Mouse (Mus musculus): ENCODE data around the gene Gab1. TPM values are rescaled to one million over a fixed set of nuclear protein-coding genes. Genes with fewer than 3 reads are reported as not detected.

Gene Gab1
- total RNA-seq, 2 experiments from 2014 or later = 17.7 to 18.5 TPM

DNA sequence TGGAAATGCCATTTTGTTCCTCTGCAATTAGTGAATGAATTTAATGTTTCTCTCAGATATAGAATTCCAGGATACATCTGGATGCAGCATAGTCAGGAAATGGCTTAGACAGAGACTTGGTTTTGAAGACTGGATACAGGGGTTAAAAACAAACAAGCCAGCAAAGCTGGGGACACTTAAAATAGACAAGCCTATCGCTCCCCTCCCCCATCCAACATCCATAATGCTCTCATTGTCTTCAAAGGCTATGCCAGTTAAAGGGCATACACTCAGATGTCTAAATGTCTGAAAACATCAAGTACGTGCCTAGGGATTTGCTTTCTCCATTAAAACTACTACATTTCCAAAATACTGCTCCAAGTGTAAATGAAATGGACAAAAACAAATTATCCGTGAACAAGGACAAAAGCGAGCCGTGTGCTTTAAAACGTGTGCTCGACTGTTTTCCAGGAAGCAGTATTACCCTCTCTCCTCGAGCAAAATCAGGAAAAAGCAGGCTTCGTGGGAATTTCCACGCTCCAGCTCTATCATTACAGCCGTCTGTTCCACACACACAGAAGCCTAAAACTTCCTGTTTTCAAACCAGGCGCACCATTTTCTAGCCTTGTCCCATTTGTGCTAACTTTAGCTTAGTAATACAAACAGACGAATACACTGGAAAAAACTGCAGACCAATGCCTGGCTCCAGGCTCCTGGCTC, 72.4 kb downstream of the Gab1 start:
- no peak for DNase-seq

DNA sequence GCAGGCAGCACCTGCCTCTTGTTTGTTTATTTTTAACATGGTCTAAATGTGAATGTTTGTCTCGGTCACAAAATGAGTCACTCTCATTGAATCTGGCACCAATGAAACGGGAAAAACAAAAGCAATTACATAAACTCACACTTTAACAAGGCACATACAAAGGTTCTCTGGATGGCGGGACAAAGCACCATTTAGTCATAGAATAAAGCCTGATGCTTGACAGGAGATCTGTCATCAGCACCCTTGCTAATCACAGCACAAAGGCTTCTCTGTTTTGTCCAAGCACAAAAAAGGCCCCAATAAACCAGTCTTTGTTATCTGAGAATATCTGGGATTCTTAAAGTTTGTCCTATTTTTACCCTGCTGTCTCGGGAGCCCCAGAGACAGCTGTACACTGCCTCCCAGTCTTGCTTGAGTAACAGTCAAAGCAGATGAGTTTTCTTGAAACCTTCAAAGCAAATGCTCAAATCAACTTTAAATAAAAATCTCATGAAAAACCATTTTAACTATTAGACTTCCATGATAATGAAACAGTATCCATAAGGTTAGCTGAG, 76.2 kb downstream of the Gab1 start:
- no peak for DNase-seq

DNA sequence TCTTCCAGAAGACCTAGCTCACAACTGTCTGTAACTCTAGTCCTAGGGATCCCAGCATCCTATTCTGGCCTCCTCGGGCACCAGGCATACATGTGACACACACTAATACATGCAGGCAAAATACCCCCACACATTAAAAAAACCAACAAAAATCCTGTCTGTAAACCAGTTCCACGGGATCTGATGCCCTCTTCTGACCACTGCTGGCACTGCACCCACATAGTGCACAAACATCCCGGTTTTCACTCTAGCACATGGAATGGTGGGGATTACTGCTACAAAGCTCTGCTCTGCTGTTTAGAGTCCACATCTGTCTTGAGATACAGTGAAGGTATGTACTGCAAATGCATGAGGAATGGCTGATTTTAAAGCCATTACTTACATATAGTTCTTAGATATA, 81.5 kb downstream of the Gab1 start:
- no peak for DNase-seq

DNA sequence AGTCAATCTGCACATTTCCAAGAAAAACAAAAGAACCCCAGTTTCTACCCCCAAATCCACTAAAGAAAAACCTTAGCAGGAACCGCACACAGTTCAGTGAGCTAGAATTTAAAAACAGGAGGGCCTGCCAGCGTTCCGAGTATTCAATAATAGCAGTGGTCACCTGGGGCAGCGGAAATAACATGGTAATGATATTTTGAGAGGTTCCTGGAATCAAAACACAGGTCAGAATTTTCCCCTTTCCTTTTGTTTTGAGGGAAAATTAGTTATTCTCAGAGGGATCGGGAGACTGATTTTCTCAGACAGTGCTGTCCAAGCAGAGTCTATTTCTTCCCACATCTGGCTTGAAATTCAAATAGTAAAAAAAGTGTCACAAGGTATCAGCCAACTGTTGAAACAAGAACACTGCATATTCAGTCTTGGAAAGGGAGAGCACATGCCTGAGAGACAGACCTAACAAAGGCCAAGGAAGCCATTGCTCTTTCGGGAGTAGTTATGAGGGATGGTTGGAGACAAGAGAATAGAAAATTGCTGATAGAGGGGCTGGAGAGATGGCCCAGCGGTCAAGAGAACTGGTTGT, 82.0 kb downstream of the Gab1 start:
- no peak for DNase-seq

DNA sequence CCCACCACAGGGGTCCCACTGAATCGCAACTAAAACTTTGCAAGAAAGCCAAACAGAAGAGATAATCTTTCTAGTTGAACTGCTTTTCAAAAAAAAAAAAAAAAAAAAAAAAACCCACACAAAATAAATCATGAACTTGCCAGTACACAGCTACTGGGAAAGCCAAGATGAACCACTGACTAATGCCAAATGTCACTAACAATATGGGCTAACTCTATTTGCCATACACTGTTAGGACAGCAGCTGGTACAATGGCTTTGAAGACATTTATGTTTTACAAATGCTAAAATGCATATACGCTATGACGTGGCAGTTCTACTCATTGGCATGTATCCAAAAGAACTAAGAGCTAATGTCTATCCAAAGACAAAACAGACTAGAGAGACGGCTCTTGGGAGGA, 84.2 kb downstream of the Gab1 start:
- DNase-seq = no peak

DNA sequence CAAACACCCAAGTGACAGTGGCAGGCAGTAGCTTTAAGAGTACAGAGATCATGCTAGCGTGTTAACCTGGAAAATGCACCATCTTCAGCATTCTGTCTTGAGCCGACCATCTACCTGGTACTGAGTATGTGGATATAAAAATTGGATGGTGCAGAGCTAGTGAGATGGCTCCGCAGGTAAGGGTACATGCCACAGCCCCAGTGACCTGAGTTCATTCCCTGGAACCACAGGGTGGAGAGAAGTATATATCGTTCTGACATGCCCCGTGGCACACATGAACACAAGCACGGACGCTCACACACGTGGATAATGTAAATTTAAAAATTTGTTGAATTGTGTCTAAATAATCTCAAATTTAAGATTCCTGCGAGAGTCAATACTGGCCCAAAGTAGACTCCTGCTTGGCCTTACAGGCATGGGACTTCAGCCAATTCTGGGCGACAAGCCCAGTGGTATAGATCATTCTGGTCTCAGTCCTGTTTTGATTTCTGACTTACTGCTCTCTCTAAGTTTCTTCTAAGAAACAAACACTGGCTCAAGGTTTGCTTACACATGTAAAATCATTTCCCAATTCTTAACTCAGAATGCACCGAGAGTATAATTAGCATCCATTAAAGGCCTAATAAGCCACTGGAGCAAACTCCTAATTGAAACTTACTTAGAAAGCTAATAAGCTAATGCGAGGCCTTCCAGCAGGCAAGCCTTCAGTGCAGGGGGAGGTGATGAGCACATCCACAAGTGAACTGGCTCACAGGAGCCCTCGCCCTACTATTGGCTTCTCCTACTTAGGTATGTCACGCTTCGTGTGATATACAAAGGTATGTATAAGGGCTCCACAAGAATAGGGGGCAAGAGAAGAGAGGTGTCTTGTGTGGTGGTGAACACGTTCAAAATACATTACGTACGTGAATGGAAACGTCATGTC, 85.5 kb downstream of the Gab1 start:
- no peak for DNase-seq

DNA sequence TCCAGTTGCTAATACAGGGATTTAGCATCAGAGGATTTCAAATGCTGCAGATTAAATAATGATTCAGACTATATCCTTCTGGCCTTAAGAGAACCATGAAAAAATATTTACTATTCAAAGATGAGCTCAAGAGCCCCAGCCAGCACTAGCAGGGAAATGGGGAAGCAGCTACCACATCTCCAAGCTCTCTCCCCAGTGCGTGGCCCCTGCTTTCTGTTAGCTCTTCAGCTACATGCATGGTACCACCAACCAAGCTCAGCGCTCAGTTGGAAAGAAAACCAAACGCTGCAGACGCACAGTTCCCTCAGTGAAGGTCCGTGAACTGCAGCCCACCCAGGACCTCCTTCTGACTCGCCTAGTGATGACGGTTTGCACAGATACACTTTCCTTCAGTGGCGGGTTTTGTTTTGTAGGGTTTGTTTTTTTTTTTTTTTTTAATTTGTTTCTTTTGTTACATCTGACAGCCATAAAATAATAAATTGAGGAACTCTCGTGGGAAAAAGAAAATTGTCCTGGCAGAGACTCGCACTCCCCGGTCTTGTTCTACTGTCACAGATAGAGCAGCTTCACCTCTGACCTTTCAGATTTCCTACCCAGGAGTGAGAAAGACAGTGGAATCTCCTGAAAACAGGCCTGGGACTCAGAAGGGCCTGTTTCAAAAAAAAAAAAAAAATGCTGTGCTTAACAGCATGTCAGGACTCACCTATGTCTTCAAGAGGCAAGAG, 86.4 kb downstream of the Gab1 start:
- DNase-seq = no peak

DNA sequence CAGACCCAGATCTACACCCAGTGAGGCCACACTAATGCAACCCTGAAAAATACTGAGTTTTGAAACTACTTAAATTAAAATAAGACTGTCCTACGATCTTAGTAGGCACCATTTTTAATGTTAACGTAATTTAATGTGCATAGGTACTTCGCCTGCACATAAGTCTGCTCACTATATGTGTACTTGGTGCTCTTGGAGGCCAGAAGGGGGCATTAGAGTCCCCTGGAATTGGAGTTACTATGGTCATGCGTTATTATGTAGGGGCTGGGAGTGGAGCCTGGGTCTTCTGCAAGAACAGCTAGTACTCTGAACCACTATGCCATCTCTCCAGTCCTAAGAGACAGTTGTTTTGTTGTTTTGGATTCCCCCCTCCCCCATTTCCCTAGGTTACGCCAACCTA, 88.1 kb downstream of the Gab1 start:
- no peak for DNase-seq

DNA sequence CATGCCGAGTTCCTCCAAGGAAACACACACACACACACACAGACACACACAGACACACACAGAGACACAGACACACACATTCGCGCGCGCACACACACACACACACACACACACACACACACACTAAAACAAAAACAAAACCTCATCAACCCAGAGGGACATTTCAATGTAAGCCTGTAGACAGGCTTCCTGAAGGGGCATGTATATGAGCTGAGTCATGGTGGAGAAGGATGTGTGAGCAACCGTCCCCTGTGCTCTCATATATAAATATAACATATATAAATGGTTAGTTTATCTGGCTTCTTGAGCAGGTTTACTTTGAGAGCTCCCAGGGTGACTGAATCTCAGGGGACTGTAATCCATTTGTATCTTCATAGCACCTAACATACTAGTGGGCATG, 91.0 kb downstream of the Gab1 start:
- DNase-seq = no peak

DNA sequence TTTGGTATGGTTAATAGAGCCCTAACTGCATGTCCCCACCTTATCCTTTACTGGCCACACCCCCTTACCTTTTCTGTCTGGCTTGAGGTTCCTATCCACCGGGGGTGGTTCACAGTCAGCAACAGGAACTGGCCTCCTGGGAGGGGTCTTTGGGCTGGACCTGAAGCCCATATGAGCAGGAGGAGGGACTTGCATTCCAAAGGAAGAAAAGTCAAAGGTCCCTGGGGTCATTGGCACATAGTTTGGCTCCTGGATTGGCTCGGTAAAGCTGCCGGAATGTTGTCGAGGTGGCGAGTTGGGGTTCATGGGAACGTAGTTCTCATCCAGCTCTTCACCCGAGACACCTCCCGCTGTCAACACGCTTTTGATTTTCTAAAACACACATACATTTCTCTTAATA, 95.8 kb downstream of the Gab1 start:
- DNase-seq = no peak

DNA sequence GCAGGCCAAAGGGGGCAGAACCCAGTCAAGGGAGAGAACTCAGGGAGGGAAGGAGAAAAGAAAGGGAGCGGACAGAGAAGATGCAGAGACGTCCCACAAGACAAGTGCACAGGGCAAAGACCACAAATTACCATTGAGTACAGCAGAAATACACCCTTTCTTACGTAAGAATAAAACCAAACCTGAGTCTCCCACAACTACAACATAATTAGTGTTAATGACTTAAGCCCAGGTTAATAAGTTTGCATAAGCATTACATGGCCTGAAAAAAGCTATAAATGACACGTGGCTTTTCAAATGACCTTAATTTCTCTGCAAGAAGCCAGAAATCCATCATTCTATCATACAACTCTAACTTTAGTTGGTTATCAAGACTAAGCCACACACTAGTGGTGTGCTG, 97.0 kb downstream of the Gab1 start:
- no peak for DNase-seq

DNA sequence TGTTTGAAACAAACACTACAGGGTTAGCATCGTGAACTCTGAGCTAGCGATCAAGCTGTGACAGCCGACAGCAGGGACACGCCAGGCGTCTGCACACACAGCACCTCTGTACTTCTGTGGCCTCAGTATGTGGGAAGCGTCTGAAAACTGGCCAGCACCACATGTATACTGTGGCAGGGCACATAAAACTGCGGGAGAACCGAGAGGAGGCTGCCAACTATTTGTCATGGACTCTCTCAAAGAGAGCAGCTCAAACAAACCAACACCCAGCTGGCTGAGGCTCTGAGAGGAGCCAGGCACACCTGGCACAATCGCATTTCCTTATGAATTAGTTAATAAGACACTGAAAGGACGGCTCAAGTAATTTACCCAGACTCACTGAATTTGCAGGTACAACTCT, 99.0 kb downstream of the Gab1 start:
- DNase-seq = no peak

DNA sequence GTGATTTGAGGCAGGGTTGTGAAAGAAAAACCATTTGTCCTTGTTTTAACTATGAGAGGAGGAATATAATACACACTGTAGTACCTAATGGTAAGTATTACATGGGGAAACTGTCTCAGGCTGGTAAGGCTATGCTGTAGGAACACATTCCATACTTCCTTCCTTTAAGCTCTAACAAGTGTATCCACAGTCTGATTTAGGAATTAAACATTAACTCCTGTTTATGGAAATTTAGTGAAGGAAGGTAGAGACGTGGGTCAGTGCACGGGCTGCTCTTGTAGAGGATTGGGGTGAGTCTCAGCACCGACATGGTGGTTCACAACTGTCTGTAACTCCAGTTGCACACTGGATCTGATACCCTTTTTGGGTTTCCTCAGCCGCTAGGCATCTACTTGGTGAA, 100.0 kb downstream of the Gab1 start:
- DNase-seq = no peak

DNA sequence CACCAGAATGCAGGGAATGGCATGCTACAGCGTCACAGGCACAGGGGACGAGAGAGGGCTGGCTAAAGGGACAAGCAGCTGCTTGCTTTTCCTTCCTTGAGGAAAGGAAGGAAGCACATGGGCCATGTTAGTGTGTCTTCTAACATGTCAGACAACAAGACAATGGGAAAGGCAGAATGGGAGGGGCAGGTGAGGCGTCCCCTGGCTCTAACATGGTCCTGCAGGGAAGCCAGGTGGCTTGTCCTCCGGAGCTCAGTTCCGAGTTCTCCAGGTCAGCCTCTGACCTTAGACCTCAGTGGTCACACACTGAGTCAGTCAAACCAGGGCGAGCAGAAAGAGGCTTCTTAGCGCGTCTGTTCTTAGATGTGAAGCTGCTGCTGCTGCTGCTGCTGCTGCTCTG, 103.9 kb downstream of the Gab1 start:
- DNase-seq = no peak

DNA sequence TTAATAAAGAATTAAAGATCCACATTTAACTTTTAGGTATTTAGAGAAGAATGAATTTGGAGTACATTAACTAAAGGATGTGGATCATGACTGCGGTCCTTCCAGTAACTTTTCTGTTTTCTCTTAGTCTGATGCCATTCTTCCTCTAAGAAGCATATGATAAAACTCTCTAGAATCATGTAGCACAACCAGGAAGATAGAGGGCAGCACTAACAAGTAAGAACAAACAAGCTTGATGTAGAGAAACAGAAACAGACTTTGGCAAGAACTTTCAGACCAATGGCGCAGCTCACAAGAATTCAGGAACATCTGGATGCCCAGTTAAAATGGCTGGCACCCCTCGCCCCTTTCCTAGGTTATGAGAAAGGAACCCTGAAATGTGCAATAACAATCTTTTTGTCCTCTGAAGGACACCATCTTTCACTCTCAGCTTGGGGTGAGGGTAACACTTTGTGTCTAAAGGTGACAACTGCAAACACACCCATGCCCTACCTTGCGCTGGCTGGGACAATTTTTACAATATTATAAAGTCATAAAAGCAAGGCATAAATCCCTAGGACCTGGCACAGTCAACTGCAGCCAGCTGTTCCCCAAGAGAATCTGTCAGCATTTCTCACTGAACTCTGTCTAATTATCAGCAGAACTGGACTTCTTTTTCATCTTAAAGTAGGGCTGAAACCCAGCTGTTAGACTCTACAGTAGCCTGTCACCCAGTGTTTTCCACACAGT, 107.4 kb downstream of the Gab1 start:
- no peak for DNase-seq

DNA sequence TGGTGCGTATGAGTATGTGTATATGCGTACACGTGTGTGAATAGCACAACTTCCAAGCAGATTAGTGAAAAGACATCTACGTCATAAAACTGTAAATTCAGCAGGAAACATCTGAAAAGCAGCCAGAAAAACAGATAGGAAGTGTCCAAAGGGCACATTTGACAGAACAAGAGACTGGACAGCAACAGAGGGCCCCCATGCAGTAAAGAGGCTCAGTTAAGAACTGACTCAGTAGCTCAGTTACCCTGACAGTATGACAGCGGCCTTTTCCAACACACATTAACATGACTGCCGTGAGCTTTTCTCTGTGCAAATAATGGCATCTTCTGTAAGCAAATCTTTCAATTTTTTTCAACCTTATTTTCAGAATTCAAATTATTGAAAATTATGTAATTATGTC, 111.9 kb downstream of the Gab1 start:
- no peak for DNase-seq

DNA sequence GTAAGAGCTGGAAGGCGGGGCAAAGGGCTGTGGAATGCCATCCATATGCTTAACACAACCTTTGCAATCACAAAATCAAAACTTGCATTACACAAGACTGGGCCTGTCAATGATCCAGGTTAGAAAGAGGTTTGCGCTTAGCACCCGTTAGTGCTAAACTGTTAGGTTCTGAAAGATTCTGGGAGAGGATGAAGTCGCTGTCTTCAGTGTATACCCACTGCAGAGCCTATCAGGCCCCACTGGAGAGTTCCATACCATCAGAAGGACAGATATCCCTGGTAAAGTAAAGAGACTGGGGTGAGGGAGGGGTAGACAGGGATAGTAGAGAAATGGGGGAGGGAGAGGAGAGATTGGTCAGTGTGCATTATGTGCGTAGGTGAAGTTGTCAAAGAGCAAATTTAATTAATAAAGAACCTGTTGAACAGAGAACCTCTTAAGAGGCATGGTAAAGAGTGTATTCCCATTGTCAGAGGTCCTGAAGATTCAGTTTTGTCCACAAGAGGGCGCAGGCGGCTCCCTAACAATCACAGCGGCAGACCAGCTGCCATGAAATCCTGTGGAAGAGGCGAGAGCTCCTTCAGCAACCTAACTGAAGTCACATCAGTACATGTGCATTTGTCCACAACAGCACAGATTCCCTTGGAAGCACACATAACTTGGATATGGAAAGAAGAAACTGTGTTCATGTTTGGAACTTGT, 127.2 kb downstream of the Gab1 start:
- DNase-seq = peak; percentile 73 to 80

DNA sequence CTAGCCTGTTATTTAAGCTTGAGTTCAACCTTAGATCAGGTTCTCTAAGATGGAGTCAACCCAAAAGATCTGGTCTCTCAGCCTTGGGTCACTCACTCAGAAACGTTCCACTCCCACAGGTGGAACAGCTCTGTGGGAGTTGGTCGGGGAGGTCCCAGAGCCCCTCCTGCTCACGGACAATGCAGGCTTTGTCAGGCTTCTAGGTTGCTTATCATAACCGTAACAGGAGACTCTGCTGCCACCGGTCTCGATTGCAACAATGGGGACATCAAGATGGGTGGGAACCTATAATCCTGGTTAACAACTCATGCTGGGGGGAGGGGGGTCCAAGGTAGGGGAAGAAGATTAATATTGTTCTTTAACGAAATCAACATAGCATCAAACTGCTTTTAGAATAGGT, 127.9 kb downstream of the Gab1 start:
- no peak for DNase-seq

DNA sequence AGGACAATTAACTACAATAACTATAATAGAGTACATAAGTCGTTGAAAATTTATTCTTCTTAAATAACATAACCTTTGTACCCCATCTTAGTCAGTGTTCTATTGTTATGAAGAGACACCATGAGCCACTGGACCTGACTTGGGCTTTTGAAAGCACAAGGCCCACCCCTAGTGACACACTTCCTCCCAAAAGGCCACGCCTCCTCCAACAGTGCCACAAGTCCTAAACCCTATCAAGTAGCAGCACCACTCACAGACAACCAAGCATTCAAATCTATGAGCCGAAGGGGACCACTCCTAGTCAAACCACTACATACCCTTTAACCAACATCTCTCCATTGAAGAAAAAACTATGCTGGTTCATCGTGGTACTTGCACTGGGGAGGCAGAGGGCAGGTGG, 131.2 kb downstream of the Gab1 start:
- no peak for DNase-seq

DNA sequence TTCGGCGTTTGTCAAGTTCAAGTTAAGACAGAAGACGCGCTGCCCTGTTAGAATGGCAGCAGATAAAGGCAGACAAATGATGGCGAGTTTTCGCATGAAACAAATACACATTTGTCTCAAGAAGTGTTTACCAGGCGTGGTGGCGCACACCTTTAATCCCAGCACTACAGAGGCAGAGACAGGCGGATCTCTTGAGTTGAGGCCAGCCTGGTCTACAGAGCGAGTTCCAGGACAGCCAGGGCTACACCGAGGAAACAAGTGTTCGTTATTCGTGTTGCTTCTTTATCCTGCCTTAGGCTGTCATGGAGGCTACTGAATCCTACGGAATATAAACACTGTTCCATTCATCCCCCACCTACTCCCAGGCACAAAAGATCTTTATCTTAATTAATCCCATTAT, 140.4 kb downstream of the Gab1 start:
- DNase-seq = no peak

Data from layer of hippocampus, postnatal 36 days (tissue).